Mouse (Mus musculus) cerebellum, postnatal 36 days (tissue): Measurements from ENCODE around the gene Rsph10b.

Source experiments
- DNase-seq, 2 experiments: peaks; one replicate each; pipeline ENCODE4 v3.0.0; 2021 to 2022; ENCODE audit warnings: mixed read lengths in 2 of 2

Rsph10b gene

GRCm38 (mm10) chr5:143932831-143933230 lies at the start of gene Rsph10b:
Gene Rsph10b (plus strand): TSS chr5:143933035.
- DNase-seq: no peak

DNA sequence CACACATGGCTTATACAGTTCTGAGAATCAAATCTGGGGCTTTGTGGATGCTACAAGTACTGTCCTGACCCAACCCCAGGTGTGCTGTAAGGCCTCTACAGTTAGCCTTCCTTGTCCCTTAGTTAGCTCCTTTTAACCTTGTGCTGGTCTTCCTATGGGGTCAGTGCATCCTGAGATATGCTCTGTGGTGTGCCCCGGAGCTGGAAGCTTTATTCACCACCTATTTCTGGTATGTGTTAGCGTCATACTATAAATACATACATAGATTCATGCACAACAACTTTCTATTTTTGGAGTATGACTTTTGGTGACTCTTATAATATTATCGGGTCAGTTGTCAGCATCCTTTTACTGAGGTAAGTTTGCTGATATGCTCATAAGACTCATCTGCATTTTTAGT lies 47.6 kb upstream of the Rsph10b start:
- no peak for DNase-seq

DNA sequence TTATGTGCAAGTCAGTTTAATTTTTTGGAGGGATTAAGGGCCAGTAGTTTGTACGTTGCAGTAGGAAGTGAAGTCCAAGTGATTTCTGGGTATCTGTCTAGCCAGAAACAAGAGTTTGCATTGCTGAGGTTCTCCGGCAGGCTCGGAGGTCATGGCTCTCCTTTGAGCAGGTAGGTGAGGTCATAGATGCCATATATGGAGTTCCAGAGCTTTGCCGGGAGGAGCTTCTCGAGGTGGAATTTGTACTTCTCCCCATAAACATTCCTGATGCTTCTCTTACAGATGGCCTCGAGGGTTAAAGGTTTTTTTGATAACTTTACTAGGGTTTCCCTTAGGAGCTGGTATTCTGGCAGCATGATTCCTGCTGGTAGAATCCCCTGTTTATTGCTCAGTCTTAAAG lies 42.1 kb upstream of the Rsph10b start:
- DNase-seq: no peak

GRCm38 (mm10) chr5:143892255-143892886 lies 40.5 kb upstream of the Rsph10b start:
- no peak for DNase-seq

GRCm38 (mm10) chr5:143893396-143893795 lies 39.4 kb upstream of the Rsph10b start:
- DNase-seq: no peak

DNA sequence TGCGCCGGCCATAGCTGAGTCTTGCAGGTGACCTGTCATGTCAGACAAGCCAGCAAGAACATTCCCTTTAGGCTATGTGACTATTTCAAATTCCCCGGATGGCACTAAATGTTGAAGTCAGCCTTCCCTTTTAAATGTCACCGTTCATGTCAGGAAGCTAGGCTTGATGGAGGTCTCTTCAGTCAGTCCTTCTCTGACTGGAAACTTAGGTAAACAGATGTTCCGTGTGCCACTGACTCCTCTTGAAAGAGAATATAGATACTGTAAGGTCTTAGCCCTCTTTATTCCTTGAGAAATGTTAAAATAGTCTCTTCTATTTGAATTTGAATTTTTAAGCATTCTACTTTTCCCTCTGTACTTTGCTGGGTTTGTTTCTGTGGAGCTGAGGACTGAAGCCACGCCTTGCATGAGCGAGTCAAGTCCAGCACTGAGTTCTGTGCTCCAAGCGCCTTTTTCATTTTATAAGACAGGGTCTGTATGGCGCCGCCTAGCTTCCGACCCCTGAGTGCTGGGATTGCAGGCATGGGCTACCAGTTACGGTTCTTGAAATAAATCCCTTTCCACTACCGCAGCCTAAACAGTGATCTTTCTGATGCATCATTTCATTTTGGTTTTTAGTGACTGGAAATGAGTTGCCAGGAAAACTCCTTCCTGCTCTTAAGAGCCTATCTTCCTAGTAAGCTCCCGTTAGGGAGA lies 35.1 kb upstream of the Rsph10b start, which contains the start of gene Ankrd61:
Gene Ankrd61, minus strand, starts transcription at position 51 of the 696 bp plus-strand sequence.
- DNase-seq: no peak

DNA sequence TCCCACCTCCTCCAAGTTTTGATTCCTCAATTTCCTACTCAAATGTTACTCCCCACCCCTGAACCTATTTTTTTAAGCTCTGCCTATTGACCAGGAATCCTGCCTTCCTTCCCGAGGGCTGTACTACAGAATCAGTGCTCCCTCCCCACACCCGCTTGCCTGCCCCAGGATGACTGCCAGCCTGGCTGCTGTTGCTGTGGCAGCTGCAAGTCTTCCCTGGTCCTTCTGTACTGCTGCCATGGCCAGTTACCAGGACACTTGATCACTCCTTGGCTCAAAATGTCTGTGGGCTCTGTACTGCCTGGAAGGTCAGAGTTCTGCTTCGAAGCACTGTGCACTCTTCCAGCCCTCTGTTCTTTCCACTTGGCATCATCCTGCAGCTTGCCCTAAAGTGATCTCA lies 30.7 kb upstream of the Rsph10b start:
- no peak for DNase-seq

GRCm38 (mm10) chr5:143903813-143904212 lies 29.0 kb upstream of the Rsph10b start:
- no peak for DNase-seq

DNA sequence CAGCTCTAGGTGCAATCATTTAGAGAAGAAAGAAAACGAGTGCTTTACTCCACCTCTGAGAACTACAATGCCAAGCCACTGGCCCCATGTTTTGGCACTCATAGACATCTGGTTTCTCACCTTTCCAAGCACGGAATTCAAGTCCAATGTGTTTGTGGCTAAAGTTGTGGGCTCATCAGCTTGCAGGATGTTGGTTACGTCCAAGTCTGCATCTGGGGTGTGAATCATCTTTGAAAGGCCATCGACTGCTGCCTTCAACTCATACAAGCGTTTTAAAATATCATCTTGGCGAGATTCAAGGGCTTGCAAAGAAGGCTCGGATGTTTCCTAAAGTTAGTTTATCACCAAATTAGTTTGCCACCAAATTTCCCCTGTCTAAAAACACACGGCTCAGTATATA lies 26.4 kb upstream of the Rsph10b start:
- DNase-seq: no peak

GRCm38 (mm10) chr5:143908926-143909325 lies 23.9 kb upstream of the Rsph10b start:
- DNase-seq: no peak

- peak; percentile 95 to 96 for DNase-seq
Observed at GRCm38 (mm10) chr5:143909417-143910400, 23.1 kb upstream of the Rsph10b start, which contains the start of the genes Aimp2 and Pms2. Gene Aimp2 (minus strand): TSS chr5:143909847. Gene Pms2 (plus strand): TSS chr5:143909964.

DNA sequence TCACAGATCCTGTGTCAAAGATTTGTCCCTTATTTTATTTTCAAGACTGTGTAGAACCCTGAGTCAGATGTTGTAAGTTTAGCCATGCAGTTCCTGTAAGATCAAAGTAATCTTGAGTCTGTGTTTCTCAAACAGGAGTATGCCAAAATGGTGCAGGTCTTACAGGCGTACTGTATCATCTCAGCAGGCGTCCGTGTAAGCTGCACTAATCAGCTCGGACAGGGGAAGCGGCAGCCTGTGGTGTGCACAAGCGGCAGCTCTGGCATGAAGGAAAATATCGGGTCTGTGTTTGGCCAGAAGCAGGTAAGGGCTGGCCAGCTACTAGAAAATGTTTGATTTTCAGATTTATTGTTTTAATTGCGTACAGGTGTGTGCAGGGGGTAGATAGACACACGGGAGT lies 16.6 kb upstream of the Rsph10b start:
- DNase-seq: no peak

DNA sequence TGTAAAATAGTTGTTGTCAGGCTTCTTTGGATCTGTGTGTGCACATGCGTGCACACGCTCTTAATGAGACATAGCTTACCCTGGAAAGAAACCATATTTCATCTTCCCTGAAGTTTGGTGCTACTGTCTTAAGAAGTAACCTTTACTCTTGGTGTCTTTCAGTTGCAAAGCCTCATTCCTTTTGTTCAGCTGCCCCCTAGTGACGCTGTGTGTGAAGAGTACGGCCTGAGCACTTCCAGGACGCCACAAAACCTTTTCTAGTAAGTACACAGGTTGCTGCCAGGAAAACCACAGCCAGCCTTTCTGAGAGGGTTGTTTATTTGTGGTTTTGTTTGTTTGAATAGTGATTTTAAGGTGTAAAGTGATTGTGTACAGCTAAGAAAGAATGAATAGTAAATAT lies 15.4 kb upstream of the Rsph10b start:
- DNase-seq: peak; percentile 14 to 32

GRCm38 (mm10) chr5:143918120-143918519 lies 14.7 kb upstream of the Rsph10b start:
- no peak for DNase-seq

- no peak for DNase-seq
Observed at GRCm38 (mm10) chr5:143924781-143925452, 7.9 kb upstream of the Rsph10b start.

- no peak for DNase-seq
Observed at GRCm38 (mm10) chr5:143927875-143928274, 5.0 kb upstream of the Rsph10b start, which contains the start of gene Gm42421. Gene Gm42421 (plus strand): TSS chr5:143928175.

GRCm38 (mm10) chr5:143929291-143929690 lies 3.5 kb upstream of the Rsph10b start:
- DNase-seq: no peak

GRCm38 (mm10) chr5:143930656-143931055 lies 2.2 kb upstream of the Rsph10b start:
- DNase-seq: no peak

- DNase-seq: no peak
Observed at GRCm38 (mm10) chr5:143931863-143932580, 813 bp upstream of the Rsph10b start.

GRCm38 (mm10) chr5:143933414-143933813 lies 579 bp downstream of the Rsph10b start:
- peak in 1 of 2 experiments; percentile 7 for DNase-seq

- DNase-seq: no peak
Observed at GRCm38 (mm10) chr5:143933875-143934274, 1.0 kb downstream of the Rsph10b start.

GRCm38 (mm10) chr5:143936156-143936555 lies 3.3 kb downstream of the Rsph10b start:
- no peak for DNase-seq
